Mouse (Mus musculus) ES-E14 (cell line): ENCODE data around the gene Rnf8.

Experiments
- CHD2 ChIP-seq: IDR thresholded peaks from 2 replicates; pipeline ENCODE4 v1.6.1; 2014; ENCODE audit warnings: mild to moderate bottlenecking, low read depth, low read length, inconsistent platforms
- MAFK ChIP-seq: IDR thresholded peaks from 2 replicates; pipeline ENCODE4 v1.6.1; 2014; ENCODE audit warnings: mild to moderate bottlenecking, low read depth, low read length, inconsistent platforms; ENCODE audit not compliant: insufficient read depth
- ZC3H11A ChIP-seq: IDR thresholded peaks from 2 replicates; pipeline ENCODE4 v1.6.1; 2012; ENCODE audit warnings: low read depth, mild to moderate bottlenecking, inconsistent platforms, low read length, borderline replicate concordance
- ZNF384 ChIP-seq: IDR thresholded peaks from 2 replicates; pipeline ENCODE4 v1.6.1; 2012; ENCODE audit warnings: low read depth, low read length, inconsistent platforms

DNA sequence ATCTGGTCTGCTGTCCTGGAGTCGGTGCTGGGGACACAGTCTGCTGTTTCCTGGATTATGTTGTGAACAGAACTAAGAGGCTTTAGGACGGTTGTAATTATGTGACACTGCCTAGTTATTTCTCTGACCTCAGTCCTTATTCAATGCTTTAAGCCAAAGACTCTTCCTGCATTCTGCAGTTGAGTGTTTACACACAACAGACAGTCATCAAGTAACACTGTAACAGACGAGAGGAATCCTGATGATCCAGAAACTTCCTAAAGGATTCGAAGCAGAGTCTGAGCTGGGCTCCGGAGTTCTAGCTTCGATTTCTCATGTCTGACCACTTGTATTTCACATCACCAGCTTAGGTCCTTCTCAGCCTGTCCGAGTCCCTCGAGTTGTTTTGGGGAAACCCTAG, 63.9 kb downstream of the Rnf8 start:
- TF ChIP-seq ZC3H11A (no peak), CHD2 (no peak), MAFK (no peak), ZNF384 (no peak)
